Mouse (Mus musculus): ENCODE measurements at regions not wholly inside any gene's neighbourhood (a gene's known extent, or its start where the extent isn't known, plus 50 kb on each side); places are given as distances from the start of the nearest gene placed in this dataset.

DNA sequence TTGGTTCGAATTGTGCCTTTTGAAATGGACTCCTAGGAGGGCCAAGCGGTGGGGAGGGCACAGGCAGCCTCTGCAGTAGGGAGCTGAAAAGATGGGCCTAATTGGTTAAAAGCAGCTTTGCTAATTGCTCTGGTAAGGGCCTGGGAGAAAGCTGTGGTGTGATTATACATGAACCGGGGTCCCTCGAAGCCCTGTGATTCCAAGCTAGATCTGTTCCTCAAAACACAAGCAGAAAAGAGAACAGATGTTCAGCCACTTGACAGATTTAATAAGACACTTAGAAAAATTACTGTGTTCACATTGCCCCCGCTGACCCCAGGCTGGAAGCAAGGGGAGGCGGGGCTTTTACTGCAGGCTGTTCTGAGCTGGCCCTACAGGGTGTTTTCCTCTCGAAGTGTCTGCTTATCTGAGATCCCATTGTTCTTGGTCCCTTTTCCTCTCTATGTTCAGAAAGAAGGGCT is 202.7 kb upstream of the Mphosph6 start:
- no peak overlapping the region for H3K4me3 ChIP-seq (ENCODE audit: extremely low read depth, insufficient read depth, insufficient read length)
- WGBS: 32% methylated on average over 7 of the region's 7 CpGs
- no peaks in the 10 kb centered on the region for H3K27me3 ChIP-seq (ENCODE audit: control insufficient read depth, insufficient read depth, low read length)
- H3K36me3 ChIP-seq (ENCODE audit: control insufficient read depth, insufficient read depth, low read length): no peaks in the 10 kb centered on the region
- no peaks in the 10 kb centered on the region for H3K4me1 ChIP-seq (ENCODE audit: control insufficient read depth, insufficient read depth, insufficient read length)
- no peak overlapping the region for H3K27ac ChIP-seq (ENCODE audit: insufficient read depth, low read length)
- no peak for DNase-seq (ENCODE audit: low read depth in 1 of 2, low spot score in 2 of 2)
- TF ChIP-seq CTCF (IDR thresholded peaks at IDR 0.05; ENCODE audit: extremely low read depth, insufficient read depth, insufficient read length, insufficient replicate concordance): no peak
- TF ChIP-seq POLR2A (IDR thresholded peaks at IDR 0.05; ENCODE audit: low read depth, low read length): no peak

DNA sequence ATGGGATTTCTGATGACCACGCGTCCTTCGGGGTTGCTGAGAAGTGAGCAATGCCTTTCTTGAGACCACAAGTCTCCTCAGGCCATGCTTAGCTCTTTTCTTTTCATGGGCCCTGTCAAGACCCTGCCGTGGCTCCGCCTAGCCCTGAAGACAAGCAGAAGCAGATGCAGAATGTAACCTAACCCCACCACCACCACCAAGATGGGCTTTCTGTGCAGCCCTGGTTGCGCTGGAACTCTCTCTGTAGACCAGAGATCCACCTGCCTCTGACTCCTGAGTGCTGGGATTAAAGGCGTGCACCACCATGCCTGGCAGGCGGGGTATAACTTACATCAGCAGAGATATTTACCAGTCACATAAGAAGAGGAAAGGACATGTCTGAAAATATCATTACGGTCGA is 199.4 kb upstream of the Mphosph6 start:
- H3K27me3 ChIP-seq (ENCODE audit: control insufficient read depth, insufficient read depth, low read length): no peaks in the 10 kb centered on the region
- TF ChIP-seq CTCF (IDR thresholded peaks at IDR 0.05; ENCODE audit: extremely low read depth, insufficient read depth, insufficient read length, insufficient replicate concordance) (no peak), POLR2A (IDR thresholded peaks at IDR 0.05; ENCODE audit: low read depth, low read length) (no peak)
- no peak overlapping the region for H3K27ac ChIP-seq (ENCODE audit: insufficient read depth, low read length)
- H3K4me3 ChIP-seq (ENCODE audit: extremely low read depth, insufficient read depth, insufficient read length): no peak overlapping the region
- H3K36me3 ChIP-seq (ENCODE audit: control insufficient read depth, insufficient read depth, low read length): no peaks in the 10 kb centered on the region
- 89% methylated on average over 10 of the region's 10 CpGs for whole genome bisulfite sequencing
- no peak for DNase-seq (ENCODE audit: low read depth in 1 of 2, low spot score in 2 of 2)
- no peaks in the 10 kb centered on the region for H3K4me1 ChIP-seq (ENCODE audit: control insufficient read depth, insufficient read depth, insufficient read length)

GRCm38 (mm10) chr8:117991826-117992225 is 190.1 kb upstream of the Mphosph6 start:
- Histone ChIP-seq H3K36me3 (ENCODE audit: control insufficient read depth, insufficient read depth, low read length) (no peaks in the 10 kb centered on the region), H3K27me3 (ENCODE audit: control insufficient read depth, insufficient read depth, low read length) (no peaks in the 10 kb centered on the region), H3K27ac (ENCODE audit: insufficient read depth, low read length) (no peak overlapping the region), H3K4me1 (ENCODE audit: control insufficient read depth, insufficient read depth, insufficient read length) (no peaks in the 10 kb centered on the region), H3K4me3 (ENCODE audit: extremely low read depth, insufficient read depth, insufficient read length) (no peak overlapping the region)
- TF ChIP-seq POLR2A (IDR thresholded peaks at IDR 0.05; ENCODE audit: low read depth, low read length) (no peak), CTCF (IDR thresholded peaks at IDR 0.05; ENCODE audit: extremely low read depth, insufficient read depth, insufficient read length, insufficient replicate concordance) (no peak)
- 82% methylated on average over 7 of the region's 7 CpGs for WGBS
- DNase-seq (ENCODE audit: low read depth in 1 of 2, low spot score in 2 of 2): no peak

- H3K27me3 ChIP-seq (ENCODE audit: control insufficient read depth, insufficient read depth, low read length): no peaks in the 10 kb centered on the region
- TF ChIP-seq POLR2A (IDR thresholded peaks at IDR 0.05; ENCODE audit: low read depth, low read length): no peak
- TF ChIP-seq CTCF (IDR thresholded peaks at IDR 0.05; ENCODE audit: extremely low read depth, insufficient read depth, insufficient read length, insufficient replicate concordance): no peak
- WGBS: 72% methylated on average over 5 of the region's 5 CpGs
- no peak overlapping the region for H3K27ac ChIP-seq (ENCODE audit: insufficient read depth, low read length)
- H3K4me1 ChIP-seq (ENCODE audit: control insufficient read depth, insufficient read depth, insufficient read length): no peaks in the 10 kb centered on the region
- DNase-seq (ENCODE audit: low read depth in 1 of 2, low spot score in 2 of 2): no peak
- H3K4me3 ChIP-seq (ENCODE audit: extremely low read depth, insufficient read depth, insufficient read length): no peak overlapping the region
- no peaks in the 10 kb centered on the region for H3K36me3 ChIP-seq (ENCODE audit: control insufficient read depth, insufficient read depth, low read length)
Measured at GRCm38 (mm10) chr8:117988781-117989180, 187.0 kb upstream of the Mphosph6 start.

DNA sequence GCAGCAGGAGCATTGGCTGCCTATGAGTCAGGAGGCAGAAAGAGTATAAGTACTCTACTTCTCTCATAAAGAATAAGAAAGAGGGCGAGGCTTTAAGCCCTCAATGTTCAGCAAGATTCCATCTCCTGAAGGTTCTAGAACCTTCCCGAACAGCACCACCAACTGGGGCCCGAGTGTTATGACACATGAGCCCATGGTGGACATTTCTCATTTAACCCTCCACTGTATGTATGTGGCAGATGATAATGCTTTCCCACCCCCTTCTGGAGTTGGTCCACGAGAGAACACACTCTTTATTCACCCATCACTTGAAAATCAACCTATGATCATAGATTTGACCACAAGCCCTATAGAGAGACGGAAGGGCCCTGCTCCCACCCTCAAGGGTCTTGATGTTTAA is 166.6 kb upstream of the Mphosph6 start:
- WGBS: 87% methylated on average over 5 of the region's 5 CpGs
- Histone ChIP-seq H3K4me3 (ENCODE audit: extremely low read depth, insufficient read depth, insufficient read length) (no peak overlapping the region), H3K27me3 (ENCODE audit: control insufficient read depth, insufficient read depth, low read length) (no peaks in the 10 kb centered on the region), H3K27ac (ENCODE audit: insufficient read depth, low read length) (no peak overlapping the region), H3K36me3 (ENCODE audit: control insufficient read depth, insufficient read depth, low read length) (no peaks in the 10 kb centered on the region), H3K4me1 (ENCODE audit: control insufficient read depth, insufficient read depth, insufficient read length) (no peaks in the 10 kb centered on the region)
- TF ChIP-seq POLR2A (IDR thresholded peaks at IDR 0.05; ENCODE audit: low read depth, low read length): no peak
- TF ChIP-seq CTCF (IDR thresholded peaks at IDR 0.05; ENCODE audit: extremely low read depth, insufficient read depth, insufficient read length, insufficient replicate concordance): no peak
- no peak for DNase-seq (ENCODE audit: low read depth in 1 of 2, low spot score in 2 of 2)

GRCm38 (mm10) chr8:117966556-117966955 is 164.8 kb upstream of the Mphosph6 start:
- H3K4me3 ChIP-seq (ENCODE audit: extremely low read depth, insufficient read depth, insufficient read length): no peak overlapping the region
- H3K27ac ChIP-seq (ENCODE audit: insufficient read depth, low read length): no peak overlapping the region
- no peaks in the 10 kb centered on the region for H3K4me1 ChIP-seq (ENCODE audit: control insufficient read depth, insufficient read depth, insufficient read length)
- H3K36me3 ChIP-seq (ENCODE audit: control insufficient read depth, insufficient read depth, low read length): no peaks in the 10 kb centered on the region
- no peaks in the 10 kb centered on the region for H3K27me3 ChIP-seq (ENCODE audit: control insufficient read depth, insufficient read depth, low read length)
- 83% methylated on average over 5 of the region's 5 CpGs for WGBS
- TF ChIP-seq POLR2A (IDR thresholded peaks at IDR 0.05; ENCODE audit: low read depth, low read length): no peak
- no peak for TF ChIP-seq CTCF (IDR thresholded peaks at IDR 0.05; ENCODE audit: extremely low read depth, insufficient read depth, insufficient read length, insufficient replicate concordance)
- no peak for DNase-seq (ENCODE audit: low read depth in 1 of 2, low spot score in 2 of 2)

DNA sequence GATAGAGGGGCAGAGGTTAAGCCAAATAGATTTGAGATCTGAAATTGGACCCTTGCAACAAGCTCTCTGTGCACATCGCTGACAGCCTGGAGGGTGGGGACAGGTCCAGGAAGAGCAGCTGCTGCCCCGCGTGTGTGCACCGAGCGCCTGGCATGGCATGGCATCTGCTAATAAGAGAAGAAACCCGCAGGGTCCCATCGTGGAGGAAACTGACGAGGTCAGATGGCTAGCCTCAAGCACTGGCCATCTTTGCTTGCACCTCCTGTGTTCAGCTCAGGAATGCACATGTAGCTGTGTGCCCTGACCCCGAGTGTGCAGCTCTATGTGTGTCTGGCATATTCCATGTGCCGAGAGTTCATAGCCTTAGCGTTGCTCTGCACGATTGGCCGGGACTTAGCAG is 161.7 kb upstream of the Mphosph6 start:
- 90% methylated on average over 13 of the region's 13 CpGs for WGBS

More for the DNA sequence above, 161.7 kb upstream of the Mphosph6 start:
- Histone ChIP-seq H3K4me3 (ENCODE audit: extremely low read depth, insufficient read depth, insufficient read length) (no peak overlapping the region), H3K27me3 (ENCODE audit: control insufficient read depth, insufficient read depth, low read length) (no peaks in the 10 kb centered on the region), H3K4me1 (ENCODE audit: control insufficient read depth, insufficient read depth, insufficient read length) (no peaks in the 10 kb centered on the region), H3K27ac (ENCODE audit: insufficient read depth, low read length) (no peak overlapping the region), H3K36me3 (ENCODE audit: control insufficient read depth, insufficient read depth, low read length) (no peaks in the 10 kb centered on the region)
- DNase-seq (ENCODE audit: low read depth in 1 of 2, low spot score in 2 of 2): no peak
- TF ChIP-seq CTCF (IDR thresholded peaks at IDR 0.05; ENCODE audit: extremely low read depth, insufficient read depth, insufficient read length, insufficient replicate concordance): no peak

Measured in spleen, adult 2 months (tissue).